Mouse (Mus musculus) heart, adult 9 months (tissue): Measurements from ENCODE around the gene Clic3.

Source experiments
- DNase-seq, 2 experiments: peaks; one replicate each; pipeline ENCODE4 v3.0.0; 2022; ENCODE audit warnings: low spot score in 2 of 2

Clic3 gene

GRCm38 (mm10) chr2:25480541-25480940 is 23.9 kb downstream of the Clic3 start:
- DNase-seq, result no peak

GRCm38 (mm10) chr2:25482969-25483368 is 26.3 kb downstream of the Clic3 start:
- DNase-seq, result no peak

GRCm38 (mm10) chr2:25484901-25485647 is 28.4 kb downstream of the Clic3 start:
- no peak for DNase-seq

GRCm38 (mm10) chr2:25487965-25488670 is 31.5 kb downstream of the Clic3 start:
- DNase-seq, result no peak

GRCm38 (mm10) chr2:25488671-25489068 is 32.0 kb downstream of the Clic3 start:
- DNase-seq, result no peak

- no peak for DNase-seq
Observed at GRCm38 (mm10) chr2:25492988-25493387, 36.4 kb downstream of the Clic3 start.

GRCm38 (mm10) chr2:25493476-25493961 is 36.9 kb downstream of the Clic3 start, which contains the start of gene Lcn12:
TSS of gene Lcn12 (minus strand) at chr2:25493911.
- DNase-seq, result no peak

- DNase-seq, result no peak
Observed at GRCm38 (mm10) chr2:25496462-25496861, 39.8 kb downstream of the Clic3 start.

GRCm38 (mm10) chr2:25497846-25498575 is 41.4 kb downstream of the Clic3 start:
- no peak for DNase-seq

- DNase-seq, result no peak
Observed at GRCm38 (mm10) chr2:25498622-25499478, 42.2 kb downstream of the Clic3 start.

- DNase-seq, result no peak
Observed at GRCm38 (mm10) chr2:25500071-25500575, 43.5 kb downstream of the Clic3 start.

- DNase-seq, result peak; percentile 84 to 90
Observed at GRCm38 (mm10) chr2:25500576-25501405, 44.2 kb downstream of the Clic3 start, which contains the start of gene Fbxw5. TSS of gene Fbxw5 (plus strand) at chr2:25500750.

GRCm38 (mm10) chr2:25501593-25502486 is 45.2 kb downstream of the Clic3 start, which contains the start of gene C8g:
TSS of gene C8g (minus strand) at chr2:25501719.
- DNase-seq, result no peak

GRCm38 (mm10) chr2:25502726-25503125 is 46.1 kb downstream of the Clic3 start:
- no peak for DNase-seq

GRCm38 (mm10) chr2:25504538-25504937 is 47.9 kb downstream of the Clic3 start:
- no peak for DNase-seq

GRCm38 (mm10) chr2:25505000-25505399 is 48.4 kb downstream of the Clic3 start:
- DNase-seq, result no peak

- no peak for DNase-seq
Observed at GRCm38 (mm10) chr2:25505860-25506259, 49.2 kb downstream of the Clic3 start.

- DNase-seq, result no peak
Observed at GRCm38 (mm10) chr2:25506964-25507363, 50.3 kb downstream of the Clic3 start.
